Mouse (Mus musculus) adrenal gland (tissue): ENCODE measurements around the gene Slk.

Experiments
- intact Hi-C: fragments of 180-260 bp; cut with DNase I; formaldehyde crosslinking; loops from one replicate; pipeline ENCODE4 v1.15.1; 2025

Gene Slk

DNA sequence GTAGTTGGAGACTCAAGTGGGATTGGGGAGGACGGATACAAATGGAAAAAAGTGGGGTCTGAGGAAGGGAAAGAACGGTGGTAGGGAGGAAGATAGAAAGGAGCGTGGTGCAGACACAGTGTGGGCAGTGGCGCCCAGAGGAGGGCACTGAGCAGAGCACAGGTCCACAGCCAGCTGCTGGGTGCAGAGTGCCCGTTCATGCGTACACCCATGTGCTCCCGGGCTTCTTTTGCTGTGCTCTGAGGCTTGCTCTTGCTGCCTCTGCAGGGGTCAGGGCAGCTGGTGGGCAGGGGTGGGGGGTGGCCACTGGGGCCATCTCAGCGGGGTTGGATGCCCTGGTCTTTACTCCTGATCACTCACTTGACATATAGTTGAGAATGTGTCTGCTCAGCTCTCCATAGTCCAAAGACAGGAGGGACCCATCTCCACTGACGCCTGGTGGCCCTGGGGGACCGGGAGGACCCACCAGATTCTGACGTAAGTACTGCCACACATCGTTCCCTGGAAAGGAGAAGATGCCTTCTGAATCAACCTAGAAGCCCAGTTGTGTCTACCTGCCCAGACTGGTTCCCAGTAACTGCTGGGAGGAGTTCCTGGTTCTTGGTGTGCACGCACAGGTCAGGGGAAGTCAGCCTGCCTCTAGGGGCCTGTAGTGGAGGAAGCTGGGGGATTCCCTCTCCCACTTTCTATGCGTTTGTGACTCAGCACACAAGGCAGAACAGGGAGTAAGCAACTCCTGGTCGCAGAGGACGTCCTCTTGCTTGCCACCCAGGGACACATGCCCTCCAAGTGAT, 71.1 kb downstream of the Slk start:
- intact Hi-C loops: loop anchor here (10.0 kb wide), 1 partner anchor 284 kb away; the partner anchor contains the start of gene Cfap58

- intact Hi-C loops: loop anchor here (10.0 kb wide), 1 partner anchor 284 kb away; the partner anchor contains the start of gene Cfap58
These were observed 71.6 kb downstream of the Slk start for GRCm38 (mm10) chr19:47651160-47651480.

GRCm38 (mm10) chr19:47652255-47652654, 72.8 kb downstream of the Slk start:
- intact Hi-C loops: loop anchor here (10.0 kb wide), 1 partner anchor 283 kb away; the partner anchor contains the start of gene Cfap58

- intact Hi-C loops: loop anchor here (10.0 kb wide), 1 partner anchor 282 kb away; the partner anchor contains the start of gene Cfap58
These were observed 73.7 kb downstream of the Slk start for GRCm38 (mm10) chr19:47653173-47653572.

DNA sequence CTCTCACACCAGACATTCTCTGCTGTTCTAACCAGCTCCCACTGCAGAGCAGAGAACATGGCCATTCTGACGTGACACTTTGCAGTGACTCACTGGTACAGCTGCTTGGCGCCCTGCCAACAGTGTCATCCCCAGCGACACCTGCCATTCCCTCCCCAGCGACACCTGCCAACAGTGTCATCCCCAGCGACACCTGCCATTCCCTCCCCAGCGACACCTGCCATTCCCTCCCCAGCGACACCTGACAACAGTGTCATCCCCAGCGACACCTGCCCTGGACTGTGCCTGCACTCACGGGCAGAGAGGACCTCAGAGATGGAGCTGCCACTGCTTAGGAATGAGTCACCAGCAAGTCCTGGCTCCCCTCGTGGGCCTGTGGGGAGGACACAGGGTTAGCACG, 75.4 kb downstream of the Slk start:
- intact Hi-C loops: loop anchor here (5.0 to 10.0 kb wide), 2 partner anchors 142 to 280 kb away; partner anchors contain the start of gene Cfap58

GRCm38 (mm10) chr19:47658914-47659535, 79.5 kb downstream of the Slk start:
- intact Hi-C loops: loop anchor here (2.0 to 10.0 kb wide), 3 partner anchors 138 to 276 kb away; partner anchors contain the start of gene Cfap58

DNA sequence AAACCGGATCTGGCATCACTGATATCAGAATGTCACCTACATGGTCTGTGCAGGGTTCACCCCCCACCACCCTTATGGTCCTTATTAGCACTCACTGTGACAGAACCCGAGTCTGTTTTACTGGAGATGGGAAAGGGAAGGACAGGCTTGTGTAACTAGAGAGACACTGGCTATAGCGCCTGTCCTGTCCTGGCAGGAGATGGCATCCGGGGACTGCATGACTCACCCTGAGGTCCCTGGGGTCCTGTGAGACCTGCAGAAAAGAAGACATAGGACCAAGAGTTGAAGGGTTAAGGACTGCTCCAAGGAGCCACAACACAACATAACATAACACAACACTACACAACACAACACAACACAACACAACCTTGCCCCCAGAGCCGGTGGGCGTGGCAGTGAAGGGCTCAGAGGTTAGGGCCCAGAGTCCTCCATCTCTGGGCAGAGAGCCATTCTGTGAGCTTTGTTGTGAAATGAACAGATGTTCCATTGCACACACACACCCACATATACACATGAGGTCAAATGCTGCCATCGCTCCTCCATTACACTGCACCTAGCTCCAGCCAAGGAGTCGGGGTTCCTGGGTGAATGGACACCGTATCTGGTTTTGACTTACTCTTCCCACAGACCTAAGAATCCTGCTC, 80.4 kb downstream of the Slk start:
- intact Hi-C loops: loop anchor here (2.0 to 10.0 kb wide), 3 partner anchors 137 to 275 kb away; partner anchors contain the start of gene Cfap58

- intact Hi-C loops: no loop called here
These were observed 88.1 kb downstream of the Slk start for GRCm38 (mm10) chr19:47667601-47668000.

- intact Hi-C loops: no loop called here
These were observed 88.9 kb downstream of the Slk start for GRCm38 (mm10) chr19:47668399-47668798.

- intact Hi-C loops: no loop called here
These were observed 94.9 kb downstream of the Slk start for GRCm38 (mm10) chr19:47674419-47674818.

DNA sequence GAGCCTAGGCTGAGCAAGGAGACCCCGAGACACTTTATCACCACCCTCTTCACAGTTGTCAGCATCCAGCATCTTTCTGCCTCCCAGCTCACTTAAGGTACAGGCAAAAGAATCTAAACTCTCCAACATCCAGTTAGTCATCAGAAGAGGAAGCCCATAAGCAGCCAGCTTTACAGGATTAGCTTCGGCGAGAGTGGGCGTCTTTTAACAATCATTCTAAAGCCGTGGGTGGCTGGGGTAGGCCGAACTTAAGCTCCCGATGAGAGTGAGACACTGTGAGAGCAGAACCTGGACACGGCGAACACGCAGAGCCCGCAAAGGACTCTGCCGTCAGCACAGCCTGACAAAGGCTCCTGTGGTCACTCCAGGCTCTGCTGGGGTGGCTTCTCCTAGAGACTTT, 99.2 kb downstream of the Slk start:
- intact Hi-C loops: no loop called here

DNA sequence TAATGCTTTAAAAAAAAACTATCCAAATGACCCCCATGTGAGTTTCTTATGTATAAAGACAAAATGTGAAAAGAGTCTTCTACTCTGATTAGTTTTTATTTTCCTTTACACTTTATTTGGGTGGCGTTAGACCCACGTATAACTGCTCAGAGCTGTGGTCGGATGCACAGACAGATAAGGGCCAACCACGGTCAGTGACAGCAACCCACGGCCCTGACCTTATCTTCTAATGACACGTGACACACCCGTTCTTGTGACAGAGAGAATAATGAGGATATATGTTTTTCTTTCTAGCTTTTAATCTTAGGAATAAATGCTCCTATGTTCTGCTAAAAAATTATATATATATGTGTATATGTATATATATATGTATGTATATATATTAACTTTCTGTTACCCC, 110.1 kb downstream of the Slk start:
- intact Hi-C loops: no loop called here

GRCm38 (mm10) chr19:47691994-47692393, 112.5 kb downstream of the Slk start, which contains the start of gene Col17a1:
Gene Col17a1, minus strand, starts transcription at chr19:47692094.
- intact Hi-C loops: no loop called here
